Mouse (Mus musculus) stomach, postnatal 0 days (tissue): Measurements from ENCODE around the gene Churc1.

Experiments
- CTCF ChIP-seq: IDR thresholded peaks from 2 replicates; pipeline ENCODE4 v1.5.1; 2016; ENCODE audit warnings: antibody characterized with exemption, low read depth, mild to moderate bottlenecking, moderate library complexity
- EP300 ChIP-seq: optimal IDR thresholded peaks from 2 replicates; pipeline ENCODE3; 2016; ENCODE audit warnings: antibody characterized with exemption

GRCm38 (mm10) chr12:76817176-76817575 lies 51.8 kb downstream of the Churc1 start:
- TF ChIP-seq CTCF (no peak), EP300 (no peak)
